Mouse (Mus musculus): ENCODE measurements at regions not wholly inside any gene's neighbourhood (a gene's known extent, or its start where the extent isn't known, plus 50 kb on each side); places are given as distances from the start of the nearest gene placed in this dataset.

GRCm38 (mm10) chr10:21741976-21742745 is 139.8 kb upstream of the Sgk1 start:
- H3K27ac ChIP-seq: no peak overlapping the region
- no peak for ATAC-seq (ENCODE audit: low FRiP score)
- 88% methylated on average over 23 of the region's 23 CpGs for WGBS

GRCm38 (mm10) chr10:21743396-21743795 is 138.6 kb upstream of the Sgk1 start:
- H3K4me1 ChIP-seq (replicated peaks): 0 out of 2 replicates have a peak, but pooled peaks cover 4% of the 10 kb centered on the region
- no peak overlapping the region for H3K27ac ChIP-seq
- no peaks in the 10 kb centered on the region for H3K36me3 ChIP-seq
- H3K4me2 ChIP-seq: no peak overlapping the region
- no peaks in the 10 kb centered on the region for H3K27me3 ChIP-seq
- H3K4me3 ChIP-seq: no peak overlapping the region
- H3K9ac ChIP-seq: no peak overlapping the region
- no peak for ATAC-seq (ENCODE audit: low FRiP score)
- no peaks in the 10 kb centered on the region for H3K9me3 ChIP-seq
- WGBS: 89% methylated on average over 4 of the region's 4 CpGs

More at GRCm38 (mm10) chr10:21741976-21742745, 139.8 kb upstream of the Sgk1 start:
- Histone ChIP-seq H3K27me3 (no peaks in the 10 kb centered on the region), H3K4me1 (replicated peaks) (0 out of 2 replicates have a peak, but pooled peaks cover 4% of the 10 kb centered on the region), H3K36me3 (no peaks in the 10 kb centered on the region), H3K4me2 (no peak overlapping the region), H3K4me3 (no peak overlapping the region), H3K9me3 (no peaks in the 10 kb centered on the region), H3K9ac (no peak overlapping the region)

GRCm38 (mm10) chr10:21744341-21744955 is 137.5 kb upstream of the Sgk1 start:
- no peak for ATAC-seq (ENCODE audit: low FRiP score)

GRCm38 (mm10) chr10:21745940-21746487 is 136.0 kb upstream of the Sgk1 start:
- H3K27ac ChIP-seq: no peak overlapping the region
- 17% methylated on average over 4 of the region's 4 CpGs for WGBS
- no peaks in the 10 kb centered on the region for H3K27me3 ChIP-seq
- H3K4me3 ChIP-seq: no peak overlapping the region
- H3K4me2 ChIP-seq: no peak overlapping the region
- no peaks in the 10 kb centered on the region for H3K9me3 ChIP-seq
- no peak for ATAC-seq (ENCODE audit: low FRiP score)
- 0 out of 2 replicates have a peak, but pooled peaks cover 4% of the 10 kb centered on the region for H3K4me1 ChIP-seq (replicated peaks)
- H3K36me3 ChIP-seq: no peaks in the 10 kb centered on the region
- no peak overlapping the region for H3K9ac ChIP-seq

More at GRCm38 (mm10) chr10:21744341-21744955, 137.5 kb upstream of the Sgk1 start:
- Histone ChIP-seq H3K9me3 (no peaks in the 10 kb centered on the region), H3K27me3 (no peaks in the 10 kb centered on the region), H3K4me3 (no peak overlapping the region), H3K4me1 (replicated peaks) (0 out of 2 replicates have a peak, but pooled peaks cover 4% of the 10 kb centered on the region), H3K27ac (no peak overlapping the region), H3K36me3 (no peaks in the 10 kb centered on the region), H3K4me2 (no peak overlapping the region), H3K9ac (no peak overlapping the region)
- 60% methylated on average over 6 of the region's 6 CpGs for WGBS

- Histone ChIP-seq H3K27ac (no peak overlapping the region), H3K9me3 (no peaks in the 10 kb centered on the region), H3K9ac (no peak overlapping the region), H3K27me3 (no peaks in the 10 kb centered on the region), H3K36me3 (no peaks in the 10 kb centered on the region), H3K4me3 (no peak overlapping the region), H3K4me2 (0 out of 2 replicates have a peak overlapping the region, but pooled peaks have one; percentile 6), H3K4me1 (replicated peaks) (0 out of 2 replicates have a peak, but pooled peaks cover 4% of the 10 kb centered on the region)
- ATAC-seq (ENCODE audit: low FRiP score): no peak
- WGBS: 19% methylated on average over 9 of the region's 9 CpGs
Measured at GRCm38 (mm10) chr10:21746713-21747112, 135.3 kb upstream of the Sgk1 start.

- H3K4me3 ChIP-seq: no peak overlapping the region
- ATAC-seq (ENCODE audit: low FRiP score): no peak
- no peaks in the 10 kb centered on the region for H3K9me3 ChIP-seq
- no peaks in the 10 kb centered on the region for H3K36me3 ChIP-seq
- no peak overlapping the region for H3K27ac ChIP-seq
- no peak overlapping the region for H3K9ac ChIP-seq
- 80% methylated on average over 6 of the region's 6 CpGs for WGBS
- H3K4me2 ChIP-seq: no peak overlapping the region
- no peaks in the 10 kb centered on the region for H3K27me3 ChIP-seq
- H3K4me1 ChIP-seq (replicated peaks): peaks cover 4% of the 10 kb centered on the region; the same call in 1 of the 2 replicates
Measured at GRCm38 (mm10) chr10:21751326-21751725, 130.7 kb upstream of the Sgk1 start.

- H3K9ac ChIP-seq: no peak overlapping the region
- H3K4me2 ChIP-seq: no peak overlapping the region
- no peak for ATAC-seq (ENCODE audit: low FRiP score)
- WGBS: 51% methylated on average over 3 of the region's 3 CpGs
- H3K9me3 ChIP-seq: no peaks in the 10 kb centered on the region
- H3K36me3 ChIP-seq: no peaks in the 10 kb centered on the region
- H3K4me1 ChIP-seq (replicated peaks): peaks cover 4% of the 10 kb centered on the region; the same call in 1 of the 2 replicates
- H3K27me3 ChIP-seq: no peaks in the 10 kb centered on the region
- no peak overlapping the region for H3K27ac ChIP-seq
- H3K4me3 ChIP-seq: no peak overlapping the region
Measured at GRCm38 (mm10) chr10:21752392-21752791, 129.6 kb upstream of the Sgk1 start.

GRCm38 (mm10) chr10:21754763-21755548 is 127.0 kb upstream of the Sgk1 start:
- no peaks in the 10 kb centered on the region for H3K9me3 ChIP-seq
- H3K36me3 ChIP-seq: no peaks in the 10 kb centered on the region
- peak; percentile 57 for ATAC-seq (ENCODE audit: low FRiP score)
- no peak overlapping the region for H3K4me2 ChIP-seq
- peak overlapping the region; percentile 55 for H3K27ac ChIP-seq
- H3K4me3 ChIP-seq: no peak overlapping the region
- no peak overlapping the region for H3K9ac ChIP-seq
- peaks cover 4% of the 10 kb centered on the region; the same call in 1 of the 2 replicates for H3K4me1 ChIP-seq (replicated peaks)
- no peaks in the 10 kb centered on the region for H3K27me3 ChIP-seq
- WGBS: 51% methylated on average over 12 of the region's 12 CpGs

- 88% methylated on average over 4 of the region's 4 CpGs for WGBS
- H3K4me3 ChIP-seq: no peak overlapping the region
- H3K4me1 ChIP-seq (replicated peaks): peaks cover 6% of the 10 kb centered on the region; the same call in 1 of the 2 replicates
- no peaks in the 10 kb centered on the region for H3K27me3 ChIP-seq
- no peaks in the 10 kb centered on the region for H3K9me3 ChIP-seq
- no peak overlapping the region for H3K4me2 ChIP-seq
- no peak overlapping the region for H3K27ac ChIP-seq
- H3K9ac ChIP-seq: no peak overlapping the region
- ATAC-seq (ENCODE audit: low FRiP score): no peak; the same call in 1 of the 2 replicates
- no peaks in the 10 kb centered on the region for H3K36me3 ChIP-seq
Measured at GRCm38 (mm10) chr10:21755717-21756116, 126.3 kb upstream of the Sgk1 start.

- no peak for ATAC-seq (ENCODE audit: low FRiP score)
- Histone ChIP-seq H3K36me3 (no peaks in the 10 kb centered on the region), H3K9me3 (no peaks in the 10 kb centered on the region), H3K4me2 (no peak overlapping the region), H3K4me3 (no peak overlapping the region), H3K27me3 (no peaks in the 10 kb centered on the region), H3K9ac (no peak overlapping the region), H3K4me1 (replicated peaks) (peaks cover 6% of the 10 kb centered on the region; the same call in 1 of the 2 replicates), H3K27ac (no peak overlapping the region)
- WGBS: 91% methylated on average over 7 of the region's 7 CpGs
Measured at GRCm38 (mm10) chr10:21756811-21757210, 125.2 kb upstream of the Sgk1 start.

GRCm38 (mm10) chr10:21758122-21758521 is 123.9 kb upstream of the Sgk1 start:
- Histone ChIP-seq H3K4me2 (no peak overlapping the region), H3K27ac (no peak overlapping the region), H3K36me3 (no peaks in the 10 kb centered on the region), H3K9me3 (no peaks in the 10 kb centered on the region), H3K9ac (no peak overlapping the region), H3K4me3 (no peak overlapping the region), H3K27me3 (no peaks in the 10 kb centered on the region), H3K4me1 (replicated peaks) (peaks cover 6% of the 10 kb centered on the region; the same call in 1 of the 2 replicates)
- WGBS: 90% methylated on average over 6 of the region's 6 CpGs
- no peak for ATAC-seq (ENCODE audit: low FRiP score)

- H3K4me1 ChIP-seq (replicated peaks): 0 out of 2 replicates have a peak, but pooled peaks cover 3% of the 10 kb centered on the region
- no peak overlapping the region for H3K27ac ChIP-seq
- ATAC-seq (ENCODE audit: low FRiP score): no peak
- no peaks in the 10 kb centered on the region for H3K9me3 ChIP-seq
- H3K36me3 ChIP-seq: no peaks in the 10 kb centered on the region
- H3K9ac ChIP-seq: no peak overlapping the region
- 88% methylated on average over 5 of the region's 5 CpGs for WGBS
- no peak overlapping the region for H3K4me3 ChIP-seq
- H3K27me3 ChIP-seq: no peaks in the 10 kb centered on the region
- H3K4me2 ChIP-seq: no peak overlapping the region
Measured at GRCm38 (mm10) chr10:21762516-21762915, 119.5 kb upstream of the Sgk1 start.
